Mouse (Mus musculus) CD8-positive naive resting alpha-beta T cell, adult 2 months (primary cell): ENCODE measurements at regions not wholly inside any gene's neighbourhood (a gene's known extent, or its start where the extent isn't known, plus 50 kb on each side); places are given as distances from the start of the nearest gene placed in this dataset.

Experiments
- DNase-seq, 2 experiments: peaks; one replicate each; pipeline ENCODE4 v3.0.0; 2022; ENCODE audit warnings: low read depth in 2 of 2, low spot score in 2 of 2

GRCm38 (mm10) chr13:6377919-6378318 is 170.0 kb upstream of the Pitrm1 start:
- no peak for DNase-seq

- no peak for DNase-seq
These were observed 152.3 kb upstream of the Pitrm1 start for GRCm38 (mm10) chr13:6395562-6396223.

DNA sequence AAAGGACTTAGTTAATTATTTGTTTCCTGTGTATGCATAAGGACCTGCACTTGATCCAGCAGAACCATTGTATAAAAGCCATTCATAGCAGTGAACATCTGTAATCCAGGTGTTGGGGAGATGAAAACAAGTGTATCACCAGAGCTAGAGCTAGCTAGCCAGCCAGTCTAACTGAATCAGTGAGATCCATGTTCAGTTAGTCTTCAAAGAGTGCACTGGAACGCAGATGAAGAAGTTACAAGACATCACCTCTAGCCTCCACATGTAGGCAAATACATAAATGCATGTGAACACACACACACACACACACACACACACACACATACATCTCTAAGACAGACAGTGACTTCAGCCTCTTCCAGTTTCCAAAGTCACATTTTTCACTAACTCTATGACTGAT is 150.3 kb upstream of the Pitrm1 start:
- DNase-seq, result no peak

- DNase-seq, result no peak
These were observed 116.1 kb upstream of the Pitrm1 start for GRCm38 (mm10) chr13:6431821-6432220.

- no peak for DNase-seq
These were observed 101.0 kb upstream of the Pitrm1 start for GRCm38 (mm10) chr13:6446976-6447375.

- DNase-seq, result no peak
These were observed 86.6 kb upstream of the Pitrm1 start for GRCm38 (mm10) chr13:6461363-6461762.

DNA sequence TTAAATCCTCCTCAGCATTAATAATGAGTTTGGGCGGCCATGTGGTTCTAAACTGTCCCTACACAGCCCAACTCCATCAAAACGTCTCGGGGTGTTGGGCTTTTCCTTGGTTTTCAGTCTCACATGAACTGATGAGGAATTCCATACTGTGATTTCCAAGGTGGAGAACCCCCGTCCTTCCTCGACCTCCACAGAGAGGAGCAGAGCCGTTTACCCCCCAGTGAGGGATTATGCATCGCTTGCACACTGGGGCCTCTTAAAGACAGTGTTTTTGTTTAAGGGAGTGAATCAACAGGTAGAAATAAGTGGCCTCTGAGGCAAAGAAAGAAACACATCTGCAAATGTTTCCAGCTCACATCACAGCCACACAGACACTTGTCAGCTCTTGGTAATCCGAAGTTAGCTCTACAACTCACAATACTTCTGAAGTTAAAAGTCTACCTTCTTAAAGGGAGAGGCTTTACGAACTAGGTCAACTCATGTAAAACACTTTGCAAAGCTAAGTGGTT is 82.0 kb upstream of the Pitrm1 start:
- DNase-seq, result no peak

DNA sequence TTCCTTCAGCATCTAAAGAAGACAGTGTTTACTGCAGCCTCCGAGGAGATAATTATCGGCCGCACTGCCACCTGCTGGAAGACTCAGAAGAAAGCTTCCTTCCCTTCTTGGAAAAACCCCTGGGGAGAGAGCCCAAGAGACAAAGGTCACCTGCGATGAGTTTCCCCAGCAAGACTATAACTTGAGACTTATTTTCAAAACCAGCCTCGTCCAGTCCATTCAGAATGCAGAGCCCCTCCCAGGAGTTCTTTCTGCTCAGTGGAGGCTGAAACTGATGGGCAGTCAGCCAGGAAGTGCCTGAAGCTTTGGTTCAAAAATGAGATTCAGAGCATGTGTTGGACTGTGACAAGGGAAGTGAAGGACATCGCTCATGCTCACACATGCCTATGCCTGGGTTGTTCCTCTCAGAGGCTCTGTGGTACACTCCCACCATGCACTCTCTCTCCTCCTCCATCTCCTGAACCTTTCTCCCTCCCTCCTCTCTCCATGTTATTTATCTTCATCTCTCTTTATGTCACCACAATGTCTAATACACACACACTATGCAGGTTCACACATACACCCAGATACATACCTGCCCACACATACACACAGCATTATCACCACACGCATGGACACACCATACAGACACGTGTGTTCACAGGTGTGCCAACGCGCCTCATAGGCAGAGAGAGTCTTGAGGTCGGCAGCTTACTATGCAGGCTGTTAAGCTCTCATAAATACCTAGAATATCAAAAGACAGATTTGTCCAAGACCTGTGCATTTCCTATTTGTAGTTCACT is 78.3 kb upstream of the Pitrm1 start:
- DNase-seq, result no peak

DNA sequence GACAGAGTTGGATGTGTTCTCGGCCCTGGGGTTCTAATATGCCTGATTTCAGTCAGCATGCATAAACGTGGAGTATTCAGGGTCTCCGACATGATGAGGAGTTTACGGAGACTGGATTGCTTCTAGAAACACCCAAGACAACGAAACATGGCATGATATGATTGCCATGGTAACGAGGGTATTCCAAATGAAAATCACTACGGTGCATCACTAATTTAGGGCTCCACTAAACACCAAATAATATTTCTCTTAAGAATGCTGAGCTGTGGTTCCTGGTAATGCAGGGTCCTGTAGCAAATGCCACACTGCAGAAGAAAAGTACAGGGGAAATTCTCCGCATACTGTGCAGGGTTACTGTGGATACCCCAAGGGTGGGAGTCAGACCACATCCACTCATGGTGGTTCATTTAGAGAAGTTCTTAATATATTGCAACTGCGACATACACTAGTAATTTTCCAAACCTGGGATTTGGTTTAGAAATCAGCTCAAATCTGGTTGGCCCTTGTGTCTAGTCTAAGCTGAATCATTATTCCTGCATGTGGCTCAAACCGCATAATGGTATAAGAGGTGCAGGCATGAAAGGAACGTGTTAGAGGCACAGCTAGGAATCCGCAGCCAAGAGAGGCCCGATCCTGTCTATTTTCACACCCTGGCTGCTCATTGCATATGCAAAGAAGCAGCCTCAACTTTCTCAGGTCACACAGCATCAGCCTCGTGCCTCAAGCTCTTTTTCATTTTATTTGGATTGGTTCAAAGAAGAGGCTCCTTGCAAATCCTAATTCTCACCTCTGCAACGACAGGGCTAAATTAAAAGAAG is 77.5 kb upstream of the Pitrm1 start:
- DNase-seq, result no peak

- peak; percentile 10 to 43 for DNase-seq
These were observed 76.3 kb upstream of the Pitrm1 start for GRCm38 (mm10) chr13:6471643-6472042.

- DNase-seq, result no peak
These were observed 74.4 kb upstream of the Pitrm1 start for GRCm38 (mm10) chr13:6473401-6474190.

DNA sequence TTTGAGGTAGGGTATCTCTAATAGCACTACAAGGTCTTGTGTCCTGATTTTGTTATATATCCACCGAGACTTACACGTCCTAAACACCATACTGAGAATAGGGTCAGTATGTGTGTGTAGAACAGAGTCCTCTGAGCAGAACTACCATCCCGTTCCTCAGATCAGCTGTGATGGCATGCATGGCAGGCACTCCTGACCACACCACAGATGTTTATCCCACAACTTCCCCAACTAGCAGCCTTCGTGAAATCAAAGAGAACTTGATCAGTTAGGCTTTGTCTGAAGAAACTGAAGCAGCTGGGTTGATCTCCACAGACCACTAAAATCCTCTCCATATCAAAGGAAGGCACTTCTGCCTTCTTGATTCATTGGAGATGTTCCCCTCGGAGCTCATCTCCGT is 68.3 kb upstream of the Pitrm1 start:
- no peak for DNase-seq

- no peak for DNase-seq
These were observed 63.5 kb upstream of the Pitrm1 start for GRCm38 (mm10) chr13:6484418-6484817.

- DNase-seq, result no peak
These were observed 60.1 kb upstream of the Pitrm1 start for GRCm38 (mm10) chr13:6487837-6488236.

DNA sequence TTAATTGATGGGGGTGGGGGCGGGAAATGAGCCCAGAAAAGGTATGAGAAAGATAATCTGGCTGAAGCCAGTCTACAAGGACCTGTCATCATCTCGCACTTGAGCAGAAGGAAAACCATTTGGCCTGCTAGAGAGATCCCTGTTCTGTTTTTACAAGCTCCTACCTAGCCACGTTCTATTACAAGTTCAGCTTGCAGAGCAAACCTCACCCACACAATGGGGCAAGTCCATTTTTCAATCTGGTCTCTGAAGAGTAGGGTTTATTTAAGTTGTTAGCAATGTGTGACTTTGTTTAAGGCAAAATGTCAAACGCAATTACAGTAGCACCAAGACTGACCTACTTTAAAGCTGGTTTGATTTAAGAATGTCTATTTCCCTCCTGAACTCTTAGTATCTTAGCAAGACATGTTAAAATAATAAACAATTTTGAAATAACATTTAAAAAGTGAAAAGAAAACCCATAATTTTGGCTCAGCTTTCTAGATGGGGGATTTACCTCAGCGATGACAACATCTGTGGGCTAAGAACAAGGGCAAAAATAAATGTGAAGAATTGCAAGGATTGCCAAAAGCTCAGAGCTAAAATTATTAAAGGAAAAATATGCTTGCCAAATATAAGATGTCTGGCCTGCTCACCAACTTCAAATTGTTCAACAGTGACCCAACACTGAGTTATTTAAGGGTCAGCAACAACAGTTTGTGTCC is 54.9 kb upstream of the Pitrm1 start:
- DNase-seq, result no peak
